Mouse (Mus musculus): ENCODE results near the gene A830005F24Rik. TPM values are rescaled to one million over a fixed set of nuclear protein-coding genes. Genes with fewer than 3 reads are reported as not detected.

The A830005F24Rik gene
- 2.6 and 2.8 TPM in 2 replicates for polyA plus RNA-seq (2016; fragmentation: Nextera tagmentation; extraction: Ambion mirVana)

- peak; percentile 82 for DNase-seq (ENCODE audit: low spot score)
- H3K9me3 ChIP-seq: no peaks in the 10 kb centered on the region
- peak within 1 kb of the TSS; percentile 75 for H3K4me3 ChIP-seq
- WGBS: 3% methylated on average over 34 of the region's 34 CpGs
- H3K36me3 ChIP-seq: no peaks in the 10 kb centered on the region
- no peaks in the 10 kb centered on the region for H3K27me3 ChIP-seq (ENCODE audit: insufficient read depth, poor library complexity, severe bottlenecking)
- peak within 1 kb of the TSS; percentile 87 for H3K27ac ChIP-seq
- H3K4me1 ChIP-seq (replicated peaks): peaks cover 19% of the 10 kb centered on the region
These were observed at the start of gene A830005F24Rik, which contains the start of gene Zfp169 for GRCm38 (mm10) chr13:48513003-48513929. A830005F24Rik (plus strand) TSS chr13:48513570. Zfp169 (minus strand) TSS chr13:48513451.

DNA sequence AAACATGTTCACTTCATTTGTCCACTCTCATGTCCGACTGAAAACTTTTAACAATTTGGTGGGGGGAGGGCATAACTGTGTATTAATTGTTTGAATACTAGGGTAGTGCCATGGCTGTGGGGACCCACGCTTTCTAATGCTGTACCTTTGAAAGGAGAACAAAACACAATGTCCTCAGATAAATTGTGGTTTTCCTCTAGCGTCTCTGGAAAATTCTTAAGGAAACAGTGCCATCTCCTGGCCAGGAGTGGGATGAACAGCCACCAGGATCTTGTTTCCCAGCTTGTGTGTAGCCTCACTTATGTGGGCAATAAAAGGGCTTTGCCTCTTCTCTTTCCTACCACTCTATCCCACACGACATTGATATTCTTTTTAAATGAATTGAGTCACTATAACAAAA is 49.2 kb upstream of the A830005F24Rik start:
- DNase-seq (ENCODE audit: low spot score): peak; percentile 77
- Histone ChIP-seq H3K27ac (no peak overlapping the region), H3K4me1 (replicated peaks) (no peaks in the 10 kb centered on the region; the same call in 1 of the 2 replicates), H3K9me3 (no peaks in the 10 kb centered on the region), H3K27me3 (ENCODE audit: insufficient read depth, poor library complexity, severe bottlenecking) (no peaks in the 10 kb centered on the region; the same call in 1 of the 2 replicates), H3K36me3 (no peaks in the 10 kb centered on the region), H3K4me3 (no peak overlapping the region)
- 20% methylated on average over 4 of the region's 4 CpGs for WGBS

DNA sequence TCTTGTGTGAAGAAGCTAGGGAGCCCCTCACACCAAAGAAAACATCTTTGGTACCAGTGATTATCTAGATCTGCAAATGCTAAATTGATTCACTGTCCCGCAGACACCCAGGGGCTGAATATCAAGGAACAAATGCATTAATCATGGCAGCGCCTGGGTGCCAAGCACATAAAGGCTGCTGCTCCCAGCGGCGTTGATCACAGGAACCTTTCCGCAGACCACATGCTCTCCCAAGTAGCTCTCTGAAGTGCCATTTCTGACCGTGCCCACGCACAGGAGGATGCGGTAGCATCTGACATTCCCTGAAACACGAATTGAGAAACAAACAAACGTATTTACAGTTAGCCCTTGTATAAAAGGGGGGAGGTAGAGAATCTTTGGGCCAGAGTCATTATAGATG is 47.2 kb upstream of the A830005F24Rik start:
- no peak overlapping the region for H3K4me3 ChIP-seq
- no peak for DNase-seq (ENCODE audit: low spot score)
- WGBS: 67% methylated on average over 10 of the region's 10 CpGs
- H3K4me1 ChIP-seq (replicated peaks): no peaks in the 10 kb centered on the region; the same call in 1 of the 2 replicates
- no peaks in the 10 kb centered on the region for H3K9me3 ChIP-seq
- 0 out of 2 replicates have a peak overlapping the region, but pooled peaks have one; percentile 57 for H3K27ac ChIP-seq
- H3K36me3 ChIP-seq: no peaks in the 10 kb centered on the region
- no peaks in the 10 kb centered on the region; the same call in 1 of the 2 replicates for H3K27me3 ChIP-seq (ENCODE audit: insufficient read depth, poor library complexity, severe bottlenecking)

GRCm38 (mm10) chr13:48468656-48469180 is 44.7 kb upstream of the A830005F24Rik start:
- 63% methylated on average over 15 of the region's 15 CpGs for WGBS

GRCm38 (mm10) chr13:48483606-48484005 is 29.8 kb upstream of the A830005F24Rik start:
- 92% methylated on average over 4 of the region's 4 CpGs for whole genome bisulfite sequencing
- H3K27ac ChIP-seq: no peak overlapping the region
- no peaks in the 10 kb centered on the region for H3K27me3 ChIP-seq (ENCODE audit: insufficient read depth, poor library complexity, severe bottlenecking)
- H3K36me3 ChIP-seq: peaks cover 35% of the 10 kb centered on the region
- DNase-seq (ENCODE audit: low spot score): no peak
- H3K9me3 ChIP-seq: no peaks in the 10 kb centered on the region
- no peaks in the 10 kb centered on the region for H3K4me1 ChIP-seq (replicated peaks)
- H3K4me3 ChIP-seq: no peak overlapping the region

More at GRCm38 (mm10) chr13:48468656-48469180, 44.7 kb upstream of the A830005F24Rik start:
- DNase-seq (ENCODE audit: low spot score): no peak
- Histone ChIP-seq H3K4me3 (no peak overlapping the region), H3K27ac (no peak overlapping the region), H3K9me3 (no peaks in the 10 kb centered on the region), H3K27me3 (ENCODE audit: insufficient read depth, poor library complexity, severe bottlenecking) (no peaks in the 10 kb centered on the region; the same call in 1 of the 2 replicates), H3K36me3 (no peaks in the 10 kb centered on the region), H3K4me1 (replicated peaks) (no peaks in the 10 kb centered on the region; the same call in 1 of the 2 replicates)

DNA sequence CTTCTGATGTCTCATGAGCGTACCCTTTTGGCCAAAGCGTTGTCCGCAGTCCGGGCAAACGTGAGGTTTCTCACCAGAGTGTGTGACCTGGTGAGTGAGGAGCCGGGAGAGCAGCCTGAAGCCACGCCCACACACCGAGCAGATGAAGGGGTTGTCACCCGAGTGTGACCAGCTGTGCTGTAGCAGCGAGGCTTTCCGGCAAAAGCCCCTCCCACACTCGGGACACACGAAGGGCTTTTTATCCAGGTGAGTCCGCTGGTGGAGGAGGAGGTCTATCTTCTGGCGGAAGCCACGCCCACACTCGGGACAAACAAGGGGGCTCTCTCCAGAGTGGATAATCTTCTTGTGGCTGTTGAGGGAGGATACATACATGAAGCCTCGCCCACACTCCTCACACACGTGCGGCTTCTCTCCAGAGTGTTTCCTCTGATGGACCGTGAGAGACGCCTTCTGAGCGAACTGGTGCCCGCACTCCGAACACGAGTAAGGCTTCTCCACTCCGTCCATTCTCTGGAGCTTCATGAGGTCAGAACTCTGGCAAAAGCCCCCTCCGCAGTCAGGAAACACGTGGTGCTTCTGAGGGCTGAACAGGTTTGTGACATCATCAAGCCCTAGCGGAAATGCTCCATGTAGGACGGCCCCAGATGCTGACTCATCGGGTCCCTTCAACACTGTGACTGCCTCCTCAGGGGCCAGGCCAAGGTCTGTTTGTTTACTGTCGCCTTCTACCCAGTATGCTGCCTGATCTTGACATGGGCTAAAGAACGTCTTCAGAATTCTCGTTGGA is 22.8 kb upstream of the A830005F24Rik start:
- H3K27me3 ChIP-seq (ENCODE audit: insufficient read depth, poor library complexity, severe bottlenecking): no peaks in the 10 kb centered on the region
- no peak for DNase-seq (ENCODE audit: low spot score)
- peaks cover 87% of the 10 kb centered on the region for H3K36me3 ChIP-seq
- no peak overlapping the region for H3K27ac ChIP-seq
- WGBS: 92% methylated on average over 35 of the region's 35 CpGs
- H3K4me1 ChIP-seq (replicated peaks): no peaks in the 10 kb centered on the region
- peaks cover 14% of the 10 kb centered on the region; the same call in 1 of the 2 replicates for H3K9me3 ChIP-seq
- H3K4me3 ChIP-seq: no peak overlapping the region

DNA sequence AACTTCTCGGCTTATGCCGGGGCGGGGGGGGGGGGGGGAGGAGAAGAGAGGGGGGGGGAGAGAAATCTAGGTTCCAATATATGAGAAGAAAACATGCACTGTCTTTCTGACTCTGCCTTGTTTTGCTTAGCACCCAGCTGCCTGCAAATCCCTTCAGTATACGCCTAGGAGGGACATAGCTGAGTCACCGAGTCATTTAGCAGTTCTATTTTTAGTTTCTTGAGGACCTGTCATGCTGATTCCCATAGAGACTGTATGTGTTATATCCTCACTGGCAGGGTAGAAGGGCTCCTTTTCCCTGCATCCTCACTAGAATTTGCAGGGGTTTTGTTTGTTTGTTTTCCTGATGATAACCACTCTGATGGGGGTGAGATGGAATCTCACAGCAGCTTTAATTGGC is 20.2 kb upstream of the A830005F24Rik start:
- Histone ChIP-seq H3K4me3 (no peak overlapping the region), H3K27me3 (ENCODE audit: insufficient read depth, poor library complexity, severe bottlenecking) (no peaks in the 10 kb centered on the region), H3K27ac (no peak overlapping the region), H3K36me3 (peaks cover 76% of the 10 kb centered on the region), H3K9me3 (peaks cover 15% of the 10 kb centered on the region; the same call in 1 of the 2 replicates), H3K4me1 (replicated peaks) (peaks cover 8% of the 10 kb centered on the region)
- 93% methylated on average over 5 of the region's 5 CpGs for WGBS
- no peak for DNase-seq (ENCODE audit: low spot score)

GRCm38 (mm10) chr13:48497693-48498221 is 15.6 kb upstream of the A830005F24Rik start:
- WGBS: 11% methylated on average over 15 of the region's 15 CpGs
- H3K27ac ChIP-seq: no peak overlapping the region
- no peaks in the 10 kb centered on the region for H3K27me3 ChIP-seq (ENCODE audit: insufficient read depth, poor library complexity, severe bottlenecking)
- peaks cover 10% of the 10 kb centered on the region for H3K4me1 ChIP-seq (replicated peaks)
- H3K4me3 ChIP-seq: peak overlapping the region; percentile 49
- H3K9me3 ChIP-seq: peaks cover 10% of the 10 kb centered on the region; the same call in 1 of the 2 replicates
- peaks cover 40% of the 10 kb centered on the region for H3K36me3 ChIP-seq
- DNase-seq (ENCODE audit: low spot score): peak; percentile 81

- H3K27ac ChIP-seq: no peak overlapping the region
- no peaks in the 10 kb centered on the region for H3K27me3 ChIP-seq (ENCODE audit: insufficient read depth, poor library complexity, severe bottlenecking)
- 80% methylated on average over 4 of the region's 4 CpGs for WGBS
- no peak for DNase-seq (ENCODE audit: low spot score)
- H3K36me3 ChIP-seq: peaks cover 41% of the 10 kb centered on the region
- peaks cover 10% of the 10 kb centered on the region for H3K4me1 ChIP-seq (replicated peaks)
- H3K4me3 ChIP-seq: no peak overlapping the region
- H3K9me3 ChIP-seq: peaks cover 10% of the 10 kb centered on the region; the same call in 1 of the 2 replicates
These were observed 14.7 kb upstream of the A830005F24Rik start for GRCm38 (mm10) chr13:48498676-48499075.

GRCm38 (mm10) chr13:48502422-48502821 is 10.9 kb upstream of the A830005F24Rik start:
- Histone ChIP-seq H3K4me3 (no peak overlapping the region), H3K36me3 (peaks cover 50% of the 10 kb centered on the region), H3K9me3 (no peaks in the 10 kb centered on the region; the same call in 1 of the 2 replicates), H3K27me3 (ENCODE audit: insufficient read depth, poor library complexity, severe bottlenecking) (no peaks in the 10 kb centered on the region), H3K4me1 (replicated peaks) (peaks cover 9% of the 10 kb centered on the region), H3K27ac (no peak overlapping the region)
- WGBS: 89% methylated on average over 5 of the region's 5 CpGs
- DNase-seq (ENCODE audit: low spot score): no peak

- no peak overlapping the region for H3K4me3 ChIP-seq
- no peak for DNase-seq (ENCODE audit: low spot score)
- 91% methylated on average over 9 of the region's 9 CpGs for WGBS
These were observed 4.7 kb upstream of the A830005F24Rik start for GRCm38 (mm10) chr13:48508661-48509060.

GRCm38 (mm10) chr13:48515861-48516260 is 2.5 kb downstream of the A830005F24Rik start:
- H3K27ac ChIP-seq: no peak overlapping the region
- no peak overlapping the region for H3K4me3 ChIP-seq
- no peak for DNase-seq (ENCODE audit: low spot score)
- no peaks in the 10 kb centered on the region for H3K36me3 ChIP-seq
- H3K27me3 ChIP-seq (ENCODE audit: insufficient read depth, poor library complexity, severe bottlenecking): no peaks in the 10 kb centered on the region
- H3K4me1 ChIP-seq (replicated peaks): peaks cover 19% of the 10 kb centered on the region
- peaks cover 11% of the 10 kb centered on the region for H3K9me3 ChIP-seq
- 88% methylated on average over 4 of the region's 4 CpGs for WGBS

More at GRCm38 (mm10) chr13:48508661-48509060, 4.7 kb upstream of the A830005F24Rik start:
- Histone ChIP-seq H3K4me1 (replicated peaks) (peaks cover 13% of the 10 kb centered on the region), H3K9me3 (no peaks in the 10 kb centered on the region), H3K27me3 (ENCODE audit: insufficient read depth, poor library complexity, severe bottlenecking) (no peaks in the 10 kb centered on the region), H3K27ac (no peak overlapping the region), H3K36me3 (peaks cover 32% of the 10 kb centered on the region)
